Mouse (Mus musculus): ENCODE data around the gene Elp1. TPM values are rescaled to one million over a fixed set of nuclear protein-coding genes. Genes with fewer than 3 reads are reported as not detected.

Gene Elp1
- total and polyA plus RNA-seq, 3 experiments, result 4.0 to 52.5 (median 44.4) TPM

GRCm38 (mm10) chr4:56843963-56844362 lies 41.8 kb upstream of the Elp1 start:
- H3K9me3 ChIP-seq (replicated peaks), result peaks cover 3% of the 10 kb centered on the region; the same call in 1 of the 2 replicates
- peaks cover 36% of the 10 kb centered on the region for H3K36me3 ChIP-seq (replicated peaks)
- no peak for TF ChIP-seq CTCF (IDR thresholded peaks at IDR 0.05; ENCODE audit: low read depth, low read length)
- TF ChIP-seq TAL1 (conservative IDR thresholded peaks at IDR 0.05; ENCODE audit: low read depth, low read length), result no peak
- no peak for TF ChIP-seq GATA1 (IDR thresholded peaks at IDR 0.05; ENCODE audit: borderline replicate concordance, low read length)
- no peak for TF ChIP-seq GATA2 (IDR thresholded peaks at IDR 0.05; ENCODE audit: borderline replicate concordance, low read depth, low read length)
- TF ChIP-seq POLR2AphosphoS5 (IDR thresholded peaks at IDR 0.05; ENCODE audit: insufficient replicate concordance, low read depth, low read length), result no peak
- no peak for DNase-seq (ENCODE audit: low spot score)
- ATAC-seq (ENCODE audit: extremely low read depth, insufficient number of reproducible peaks, low FRiP score, poor library complexity, severe bottlenecking), result no peak
- H3K4me1 ChIP-seq (ENCODE audit: insufficient read depth, low read depth, low read length), result no peaks in the 10 kb centered on the region
- H3K4me3 ChIP-seq (ENCODE audit: low read depth, low read length), result no peak overlapping the region
- H3K27me3 ChIP-seq (ENCODE audit: insufficient read depth, low read length), result no peaks in the 10 kb centered on the region

GRCm38 (mm10) chr4:56842501-56842900 lies 40.4 kb upstream of the Elp1 start:
- TF ChIP-seq TAL1 (conservative IDR thresholded peaks at IDR 0.05; ENCODE audit: low read depth, low read length) (no peak), POLR2AphosphoS5 (IDR thresholded peaks at IDR 0.05; ENCODE audit: insufficient replicate concordance, low read depth, low read length) (no peak), GATA2 (IDR thresholded peaks at IDR 0.05; ENCODE audit: borderline replicate concordance, low read depth, low read length) (no peak), CTCF (IDR thresholded peaks at IDR 0.05; ENCODE audit: low read depth, low read length) (no peak)
- DNase-seq (ENCODE audit: low spot score) (no peak), ATAC-seq (ENCODE audit: extremely low read depth, insufficient number of reproducible peaks, low FRiP score, poor library complexity, severe bottlenecking) (no peak)
- peaks cover 43% of the 10 kb centered on the region for H3K36me3 ChIP-seq (replicated peaks)
- H3K9me3 ChIP-seq (replicated peaks), result peaks cover 3% of the 10 kb centered on the region; the same call in 1 of the 2 replicates
- H3K4me3 ChIP-seq (ENCODE audit: low read depth, low read length), result no peak overlapping the region
- no peaks in the 10 kb centered on the region for H3K4me1 ChIP-seq (ENCODE audit: insufficient read depth, low read depth, low read length)
- H3K27me3 ChIP-seq (ENCODE audit: insufficient read depth, low read length), result no peaks in the 10 kb centered on the region

GRCm38 (mm10) chr4:56840297-56840696 lies 38.2 kb upstream of the Elp1 start:
- H3K27me3 ChIP-seq (ENCODE audit: insufficient read depth, low read length), result no peaks in the 10 kb centered on the region
- ATAC-seq (ENCODE audit: extremely low read depth, insufficient number of reproducible peaks, low FRiP score, poor library complexity, severe bottlenecking), result no peak
- TF ChIP-seq GATA2 (IDR thresholded peaks at IDR 0.05; ENCODE audit: borderline replicate concordance, low read depth, low read length), result no peak
- TF ChIP-seq TAL1 (conservative IDR thresholded peaks at IDR 0.05; ENCODE audit: low read depth, low read length), result no peak
- no peak for TF ChIP-seq CTCF (IDR thresholded peaks at IDR 0.05; ENCODE audit: low read depth, low read length)
- no peak for TF ChIP-seq POLR2AphosphoS5 (IDR thresholded peaks at IDR 0.05; ENCODE audit: insufficient replicate concordance, low read depth, low read length)
- no peak for TF ChIP-seq GATA1 (IDR thresholded peaks at IDR 0.05; ENCODE audit: borderline replicate concordance, low read length)
- no peaks in the 10 kb centered on the region for H3K4me1 ChIP-seq (ENCODE audit: insufficient read depth, low read depth, low read length)
- DNase-seq (ENCODE audit: low spot score), result no peak
- no peak overlapping the region for H3K4me3 ChIP-seq (ENCODE audit: low read depth, low read length)
- peaks cover 3% of the 10 kb centered on the region; the same call in 1 of the 2 replicates for H3K9me3 ChIP-seq (replicated peaks)
- H3K36me3 ChIP-seq (replicated peaks), result peaks cover 48% of the 10 kb centered on the region

GRCm38 (mm10) chr4:56837661-56838060 lies 35.5 kb upstream of the Elp1 start:
- ATAC-seq (ENCODE audit: extremely low read depth, insufficient number of reproducible peaks, low FRiP score, poor library complexity, severe bottlenecking) (no peak), DNase-seq (ENCODE audit: low spot score) (no peak)
- TF ChIP-seq POLR2AphosphoS5 (IDR thresholded peaks at IDR 0.05; ENCODE audit: insufficient replicate concordance, low read depth, low read length), result no peak
- TF ChIP-seq TAL1 (conservative IDR thresholded peaks at IDR 0.05; ENCODE audit: low read depth, low read length), result no peak
- TF ChIP-seq GATA2 (IDR thresholded peaks at IDR 0.05; ENCODE audit: borderline replicate concordance, low read depth, low read length), result no peak
- TF ChIP-seq GATA1 (IDR thresholded peaks at IDR 0.05; ENCODE audit: borderline replicate concordance, low read length), result no peak
- no peak for TF ChIP-seq CTCF (IDR thresholded peaks at IDR 0.05; ENCODE audit: low read depth, low read length)
- Histone ChIP-seq H3K4me1 (ENCODE audit: insufficient read depth, low read depth, low read length) (no peaks in the 10 kb centered on the region), H3K36me3 (replicated peaks) (peaks cover 52% of the 10 kb centered on the region), H3K9me3 (replicated peaks) (no peaks in the 10 kb centered on the region), H3K27me3 (ENCODE audit: insufficient read depth, low read length) (no peaks in the 10 kb centered on the region), H3K4me3 (ENCODE audit: low read depth, low read length) (no peak overlapping the region)

GRCm38 (mm10) chr4:56831998-56832397 lies 29.9 kb upstream of the Elp1 start:
- no peak for DNase-seq (ENCODE audit: low spot score)
- H3K9me3 ChIP-seq (replicated peaks), result no peaks in the 10 kb centered on the region
- no peaks in the 10 kb centered on the region for H3K4me1 ChIP-seq (ENCODE audit: insufficient read depth, low read depth, low read length)
- no peak for ATAC-seq (ENCODE audit: extremely low read depth, insufficient number of reproducible peaks, low FRiP score, poor library complexity, severe bottlenecking)
- TF ChIP-seq GATA1 (IDR thresholded peaks at IDR 0.05; ENCODE audit: borderline replicate concordance, low read length) (no peak), GATA2 (IDR thresholded peaks at IDR 0.05; ENCODE audit: borderline replicate concordance, low read depth, low read length) (no peak), TAL1 (conservative IDR thresholded peaks at IDR 0.05; ENCODE audit: low read depth, low read length) (no peak), POLR2AphosphoS5 (IDR thresholded peaks at IDR 0.05; ENCODE audit: insufficient replicate concordance, low read depth, low read length) (no peak), CTCF (IDR thresholded peaks at IDR 0.05; ENCODE audit: low read depth, low read length) (no peak)
- H3K36me3 ChIP-seq (replicated peaks), result peaks cover 51% of the 10 kb centered on the region
- H3K27me3 ChIP-seq (ENCODE audit: insufficient read depth, low read length), result no peaks in the 10 kb centered on the region
- H3K4me3 ChIP-seq (ENCODE audit: low read depth, low read length), result no peak overlapping the region

- H3K9me3 ChIP-seq (replicated peaks), result no peaks in the 10 kb centered on the region
- H3K4me1 ChIP-seq (ENCODE audit: insufficient read depth, low read depth, low read length), result no peaks in the 10 kb centered on the region
- TF ChIP-seq TAL1 (conservative IDR thresholded peaks at IDR 0.05; ENCODE audit: low read depth, low read length), result no peak
- no peak for TF ChIP-seq GATA2 (IDR thresholded peaks at IDR 0.05; ENCODE audit: borderline replicate concordance, low read depth, low read length)
- TF ChIP-seq GATA1 (IDR thresholded peaks at IDR 0.05; ENCODE audit: borderline replicate concordance, low read length), result no peak
- TF ChIP-seq CTCF (IDR thresholded peaks at IDR 0.05; ENCODE audit: low read depth, low read length), result no peak
- no peak for TF ChIP-seq POLR2AphosphoS5 (IDR thresholded peaks at IDR 0.05; ENCODE audit: insufficient replicate concordance, low read depth, low read length)
- ATAC-seq (ENCODE audit: extremely low read depth, insufficient number of reproducible peaks, low FRiP score, poor library complexity, severe bottlenecking) (no peak), DNase-seq (ENCODE audit: low spot score) (no peak)
- peaks cover 49% of the 10 kb centered on the region for H3K36me3 ChIP-seq (replicated peaks)
- no peaks in the 10 kb centered on the region for H3K27me3 ChIP-seq (ENCODE audit: insufficient read depth, low read length)
- H3K4me3 ChIP-seq (ENCODE audit: low read depth, low read length), result no peak overlapping the region
Observed at GRCm38 (mm10) chr4:56831013-56831609, 29.0 kb upstream of the Elp1 start.
